Mouse (Mus musculus): ENCODE data around the gene Prr36. TPM values are rescaled to one million over a fixed set of nuclear protein-coding genes. Genes with fewer than 3 reads are reported as not detected.
A peak's percentile ranks its signal among the peaks of the same experiment; 100 is the strongest.

Gene Prr36
- polyA plus RNA-seq, 1 experiment from 2014 or later = 1.0 TPM

- H3K36me3 ChIP-seq (ENCODE audit: control insufficient read depth, insufficient read depth, low read length) = no peaks in the 10 kb centered on the region
- WGBS = 83% methylated on average over 4 of the region's 4 CpGs
- no peak overlapping the region for H3K27ac ChIP-seq (ENCODE audit: low read depth, low read length)
- H3K9ac ChIP-seq (ENCODE audit: low read depth, low read length) = no peak overlapping the region
- no peak for DNase-seq (ENCODE audit: low spot score)
- peaks cover 40% of the 10 kb centered on the region for H3K27me3 ChIP-seq (replicated peaks; ENCODE audit: control insufficient read depth, insufficient read depth, low read length)
- peaks cover 5% of the 10 kb centered on the region; the same call in 1 of the 2 replicates for H3K4me1 ChIP-seq (replicated peaks; ENCODE audit: control insufficient read depth, insufficient read depth, low read length)
- no peak overlapping the region for H3K4me3 ChIP-seq (ENCODE audit: low read depth, low read length)
- no peak overlapping the region for H3K4me2 ChIP-seq
- no peaks in the 10 kb centered on the region for H3K9me3 ChIP-seq (ENCODE audit: control insufficient read depth, low read length)
- no peak for ATAC-seq (replicated peaks; ENCODE audit: low FRiP score)
These were observed 10.7 kb upstream of the Prr36 start for GRCm38 (mm10) chr8:4227919-4228318.

DNA sequence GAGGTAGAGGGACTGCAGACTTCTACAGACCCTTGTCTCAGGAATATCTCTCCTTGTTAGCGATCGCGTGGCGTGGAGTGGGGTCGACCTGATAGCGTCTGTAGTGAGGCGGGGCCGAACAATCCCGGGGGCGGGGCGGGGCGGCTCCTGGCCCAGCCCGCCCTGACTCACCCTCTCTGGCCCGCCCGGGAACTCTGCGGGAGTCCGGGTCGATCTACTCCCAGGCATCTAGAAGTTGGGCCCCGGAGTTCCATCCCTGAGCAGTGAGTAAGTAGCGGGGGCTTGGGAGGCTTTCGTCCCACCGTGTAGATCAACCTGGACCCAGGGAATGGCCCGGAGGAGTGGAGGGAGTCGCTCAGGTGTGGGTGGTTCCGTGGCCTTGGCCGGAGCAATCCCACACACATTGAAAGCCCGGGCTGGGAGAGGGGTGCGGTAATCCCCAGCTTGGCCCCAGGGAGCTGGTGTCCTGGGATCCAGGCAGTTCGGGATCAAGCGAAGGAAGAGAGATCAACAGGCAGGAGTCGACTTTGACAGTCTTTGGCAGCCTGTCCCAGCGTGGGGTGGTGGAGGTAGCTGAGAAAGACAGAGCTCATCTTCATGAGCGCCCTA lies 9.6 kb upstream of the Prr36 start, which contains the start of gene Lrrc8e:
TSS of gene Lrrc8e (plus strand) at position 89 of the 609 bp plus-strand sequence.
- 0 out of 2 replicates have a peak within 1 kb of the TSS, but pooled peaks have one; percentile 12 for H3K9ac ChIP-seq (ENCODE audit: low read depth, low read length)
- peaks cover 40% of the 10 kb centered on the region for H3K27me3 ChIP-seq (replicated peaks; ENCODE audit: control insufficient read depth, insufficient read depth, low read length)
- H3K4me3 ChIP-seq (ENCODE audit: low read depth, low read length) = peak within 1 kb of the TSS; percentile 28
- peaks cover 5% of the 10 kb centered on the region; the same call in 1 of the 2 replicates for H3K4me1 ChIP-seq (replicated peaks; ENCODE audit: control insufficient read depth, insufficient read depth, low read length)
- no peaks in the 10 kb centered on the region for H3K9me3 ChIP-seq (ENCODE audit: control insufficient read depth, low read length)
- DNase-seq (ENCODE audit: low spot score) = no peak
- H3K27ac ChIP-seq (ENCODE audit: low read depth, low read length) = no peak within 1 kb of the TSS
- H3K4me2 ChIP-seq = peak within 1 kb of the TSS; percentile 54
- WGBS = 6% methylated on average over 32 of the region's 33 CpGs
- ATAC-seq (replicated peaks; ENCODE audit: low FRiP score) = peak; percentile 74
- H3K36me3 ChIP-seq (ENCODE audit: control insufficient read depth, insufficient read depth, low read length) = no peaks in the 10 kb centered on the region

DNA sequence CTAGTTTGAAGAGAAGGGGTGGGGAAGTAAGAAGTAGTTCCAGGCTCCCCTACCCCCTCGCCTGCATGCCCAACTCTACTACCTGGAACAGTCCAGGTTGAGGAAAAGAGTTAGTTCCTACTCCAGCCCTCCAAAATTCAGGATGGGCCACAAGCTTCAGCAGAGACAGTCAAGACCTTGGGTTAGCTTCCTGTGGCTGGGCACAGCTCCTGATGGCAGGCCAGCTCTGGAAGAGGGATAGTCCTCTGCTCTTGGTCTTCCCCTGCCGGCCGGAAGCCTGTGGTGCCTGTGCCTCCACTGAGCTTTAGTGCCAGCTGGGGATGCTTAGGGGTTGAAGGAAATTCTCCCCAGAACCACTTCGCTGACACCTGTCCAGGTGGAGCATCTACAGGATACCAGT lies 9.1 kb upstream of the Prr36 start:
- Histone ChIP-seq H3K9ac (ENCODE audit: low read depth, low read length) (no peak overlapping the region), H3K4me3 (ENCODE audit: low read depth, low read length) (peak overlapping the region; percentile 28), H3K4me1 (replicated peaks; ENCODE audit: control insufficient read depth, insufficient read depth, low read length) (peaks cover 5% of the 10 kb centered on the region; the same call in 1 of the 2 replicates), H3K27ac (ENCODE audit: low read depth, low read length) (no peak overlapping the region), H3K9me3 (ENCODE audit: control insufficient read depth, low read length) (no peaks in the 10 kb centered on the region), H3K27me3 (replicated peaks; ENCODE audit: control insufficient read depth, insufficient read depth, low read length) (peaks cover 40% of the 10 kb centered on the region), H3K4me2 (peak overlapping the region; percentile 54), H3K36me3 (ENCODE audit: control insufficient read depth, insufficient read depth, low read length) (no peaks in the 10 kb centered on the region)
- WGBS = 23% methylated on average over 4 of the region's 4 CpGs
- DNase-seq (ENCODE audit: low spot score) (no peak), ATAC-seq (replicated peaks; ENCODE audit: low FRiP score) (peak; percentile 19; the same call in 1 of the 2 replicates)

DNA sequence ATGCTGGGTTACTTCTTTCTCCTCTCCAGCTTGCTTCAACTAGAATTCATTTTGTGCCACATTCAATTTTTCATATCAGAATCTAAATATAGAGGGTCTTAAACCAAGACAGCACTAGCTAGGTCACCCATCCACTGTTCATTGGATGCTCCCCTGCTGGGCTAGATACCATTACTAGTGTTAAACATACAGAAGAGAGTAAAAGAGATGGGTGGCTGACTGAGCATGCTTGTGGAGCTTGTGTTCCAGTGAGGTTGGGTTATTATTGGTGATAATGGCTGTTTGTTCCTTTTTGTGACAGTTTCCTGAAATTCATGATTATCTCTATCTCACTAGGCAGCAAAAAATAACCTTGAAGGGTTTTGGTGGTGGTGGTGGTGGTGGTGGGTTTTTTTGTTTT lies 4.8 kb upstream of the Prr36 start:
- Histone ChIP-seq H3K9ac (ENCODE audit: low read depth, low read length) (no peak overlapping the region), H3K27ac (ENCODE audit: low read depth, low read length) (no peak overlapping the region), H3K4me3 (ENCODE audit: low read depth, low read length) (no peak overlapping the region), H3K36me3 (ENCODE audit: control insufficient read depth, insufficient read depth, low read length) (no peaks in the 10 kb centered on the region), H3K27me3 (replicated peaks; ENCODE audit: control insufficient read depth, insufficient read depth, low read length) (peaks cover 47% of the 10 kb centered on the region), H3K4me2 (no peak overlapping the region), H3K9me3 (ENCODE audit: control insufficient read depth, low read length) (no peaks in the 10 kb centered on the region), H3K4me1 (replicated peaks; ENCODE audit: control insufficient read depth, insufficient read depth, low read length) (peaks cover 5% of the 10 kb centered on the region; the same call in 1 of the 2 replicates)
- DNase-seq (ENCODE audit: low spot score) (no peak), ATAC-seq (replicated peaks; ENCODE audit: low FRiP score) (no peak)

DNA sequence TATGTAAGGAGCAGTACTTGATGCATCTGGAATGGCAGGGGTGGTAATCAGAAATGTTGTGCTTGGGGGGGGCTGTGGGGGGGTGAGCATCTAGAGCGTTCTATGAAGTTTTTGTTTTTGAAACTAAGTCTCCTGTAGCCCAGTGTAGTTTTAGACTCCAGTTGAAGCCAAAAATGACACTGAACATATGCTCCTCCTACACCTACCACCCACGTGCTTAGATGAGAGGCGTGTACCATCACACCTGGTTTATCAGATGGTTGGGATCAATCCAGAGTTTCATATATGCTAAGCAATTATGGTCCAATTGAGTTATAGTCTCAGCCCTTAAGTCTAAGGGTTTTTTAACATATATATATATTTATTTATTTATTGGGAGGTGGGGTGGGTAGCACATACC lies 2.4 kb upstream of the Prr36 start:
- peaks cover 54% of the 10 kb centered on the region for H3K27me3 ChIP-seq (replicated peaks; ENCODE audit: control insufficient read depth, insufficient read depth, low read length)

GRCm38 (mm10) chr8:4216296-4216695 lies 963 bp downstream of the Prr36 start:
- DNase-seq (ENCODE audit: low spot score) (no peak), ATAC-seq (replicated peaks; ENCODE audit: low FRiP score) (no peak)
- Histone ChIP-seq H3K9me3 (ENCODE audit: control insufficient read depth, low read length) (no peaks in the 10 kb centered on the region), H3K9ac (ENCODE audit: low read depth, low read length) (no peak overlapping the region), H3K4me2 (peak overlapping the region; percentile 74), H3K4me1 (replicated peaks; ENCODE audit: control insufficient read depth, insufficient read depth, low read length) (peaks cover 21% of the 10 kb centered on the region), H3K4me3 (ENCODE audit: low read depth, low read length) (peak overlapping the region; percentile 40), H3K36me3 (ENCODE audit: control insufficient read depth, insufficient read depth, low read length) (no peaks in the 10 kb centered on the region), H3K27me3 (replicated peaks; ENCODE audit: control insufficient read depth, insufficient read depth, low read length) (peaks cover 58% of the 10 kb centered on the region), H3K27ac (ENCODE audit: low read depth, low read length) (no peak overlapping the region)
- WGBS = 13% methylated on average over 18 of the region's 18 CpGs

More for the DNA sequence above, 2.4 kb upstream of the Prr36 start:
- DNase-seq (ENCODE audit: low spot score) = no peak
- Histone ChIP-seq H3K4me1 (replicated peaks; ENCODE audit: control insufficient read depth, insufficient read depth, low read length) (peaks cover 6% of the 10 kb centered on the region; the same call in 1 of the 2 replicates), H3K4me2 (no peak overlapping the region), H3K4me3 (ENCODE audit: low read depth, low read length) (no peak overlapping the region), H3K36me3 (ENCODE audit: control insufficient read depth, insufficient read depth, low read length) (no peaks in the 10 kb centered on the region), H3K9me3 (ENCODE audit: control insufficient read depth, low read length) (no peaks in the 10 kb centered on the region), H3K27ac (ENCODE audit: low read depth, low read length) (no peak overlapping the region), H3K9ac (ENCODE audit: low read depth, low read length) (no peak overlapping the region)
- ATAC-seq (replicated peaks; ENCODE audit: low FRiP score) = no peak
- WGBS = 81% methylated on average over 3 of the region's 3 CpGs

GRCm38 (mm10) chr8:4214006-4214980 lies 3.0 kb downstream of the Prr36 start:
- Histone ChIP-seq H3K9me3 (ENCODE audit: control insufficient read depth, low read length) (no peaks in the 10 kb centered on the region), H3K4me3 (ENCODE audit: low read depth, low read length) (peak overlapping the region; percentile 46), H3K27me3 (replicated peaks; ENCODE audit: control insufficient read depth, insufficient read depth, low read length) (peaks cover 54% of the 10 kb centered on the region), H3K27ac (ENCODE audit: low read depth, low read length) (peak overlapping the region; percentile 28; the same call in 1 of the 2 replicates), H3K36me3 (ENCODE audit: control insufficient read depth, insufficient read depth, low read length) (no peaks in the 10 kb centered on the region), H3K9ac (ENCODE audit: low read depth, low read length) (peak overlapping the region; percentile 39), H3K4me1 (replicated peaks; ENCODE audit: control insufficient read depth, insufficient read depth, low read length) (peaks cover 21% of the 10 kb centered on the region), H3K4me2 (peak overlapping the region; percentile 83)
- WGBS = 4% methylated on average over 33 of the region's 33 CpGs
- ATAC-seq (replicated peaks; ENCODE audit: low FRiP score) (peak; percentile 78), DNase-seq (ENCODE audit: low spot score) (peak; percentile 54)

DNA sequence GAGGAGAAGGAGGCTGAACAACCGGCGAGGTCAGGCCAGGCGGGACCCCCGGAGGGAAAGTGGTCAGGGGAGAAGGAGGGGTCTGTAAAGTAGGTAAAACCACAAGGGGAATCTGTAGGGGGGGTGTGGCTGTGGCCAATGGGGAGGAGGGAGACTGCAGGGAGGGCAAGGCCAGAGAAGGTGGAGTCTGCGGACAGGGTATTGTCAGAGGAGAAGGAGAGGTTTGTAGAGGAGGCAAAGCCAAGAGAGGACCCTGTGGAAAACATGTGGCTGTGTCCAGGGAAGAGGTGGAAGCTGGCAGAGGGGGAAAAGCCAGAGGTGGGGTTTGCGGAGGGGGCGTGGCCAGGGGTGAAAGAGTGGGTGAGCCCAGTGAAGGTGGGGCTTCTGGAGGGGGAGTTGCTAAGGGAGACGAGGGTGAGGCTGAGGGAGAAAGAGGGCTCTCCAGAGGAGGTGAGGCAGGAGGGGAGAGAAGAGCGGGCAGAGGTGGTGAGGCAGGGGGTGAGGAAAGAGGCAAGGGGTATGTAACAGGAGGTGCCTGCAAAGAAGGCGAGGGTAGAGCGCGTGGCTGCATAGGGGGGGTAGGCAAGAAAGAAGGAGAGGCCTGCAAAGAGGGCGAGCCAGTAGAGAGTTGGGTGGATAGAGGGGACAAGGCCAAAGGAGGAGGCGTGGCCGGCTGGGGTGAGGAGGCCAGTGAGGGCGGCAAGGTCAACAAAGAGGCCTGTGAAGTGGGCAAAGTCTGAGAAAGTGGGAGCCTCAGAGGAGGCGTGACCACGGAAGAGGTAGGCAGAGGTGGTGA lies 3.9 kb downstream of the Prr36 start:
- peak; percentile 63 for DNase-seq (ENCODE audit: low spot score)
- H3K9ac ChIP-seq (ENCODE audit: low read depth, low read length) = peak overlapping the region; percentile 43

More for the DNA sequence above, 3.9 kb downstream of the Prr36 start:
- peaks cover 21% of the 10 kb centered on the region for H3K4me1 ChIP-seq (replicated peaks; ENCODE audit: control insufficient read depth, insufficient read depth, low read length)
- 2% methylated on average over 18 of the region's 18 CpGs for WGBS
- H3K4me2 ChIP-seq = peak overlapping the region; percentile 83
- peak; percentile 62 for ATAC-seq (replicated peaks; ENCODE audit: low FRiP score)
- no peaks in the 10 kb centered on the region for H3K9me3 ChIP-seq (ENCODE audit: control insufficient read depth, low read length)
- peak overlapping the region; percentile 46 for H3K4me3 ChIP-seq (ENCODE audit: low read depth, low read length)
- no peaks in the 10 kb centered on the region for H3K36me3 ChIP-seq (ENCODE audit: control insufficient read depth, insufficient read depth, low read length)
- H3K27me3 ChIP-seq (replicated peaks; ENCODE audit: control insufficient read depth, insufficient read depth, low read length) = peaks cover 51% of the 10 kb centered on the region
- H3K27ac ChIP-seq (ENCODE audit: low read depth, low read length) = peak overlapping the region; percentile 28; the same call in 1 of the 2 replicates
